Mouse (Mus musculus) layer of hippocampus, adult 8-10 months (tissue): ENCODE measurements at regions not wholly inside any gene's neighbourhood (a gene's known extent, or its start where the extent isn't known, plus 50 kb on each side); places are given as distances from the start of the nearest gene placed in this dataset.
"Not testable (repeated sequence)": the region's sequence is repeated elsewhere in the genome, so short reads cannot be mapped to it uniquely, and the experiment has no call there.

Experiments
- DNase-seq, 2 experiments: peaks; one replicate each; pipeline ENCODE4 v3.0.0; 2022; ENCODE audit warnings: low spot score in 2 of 2

DNA sequence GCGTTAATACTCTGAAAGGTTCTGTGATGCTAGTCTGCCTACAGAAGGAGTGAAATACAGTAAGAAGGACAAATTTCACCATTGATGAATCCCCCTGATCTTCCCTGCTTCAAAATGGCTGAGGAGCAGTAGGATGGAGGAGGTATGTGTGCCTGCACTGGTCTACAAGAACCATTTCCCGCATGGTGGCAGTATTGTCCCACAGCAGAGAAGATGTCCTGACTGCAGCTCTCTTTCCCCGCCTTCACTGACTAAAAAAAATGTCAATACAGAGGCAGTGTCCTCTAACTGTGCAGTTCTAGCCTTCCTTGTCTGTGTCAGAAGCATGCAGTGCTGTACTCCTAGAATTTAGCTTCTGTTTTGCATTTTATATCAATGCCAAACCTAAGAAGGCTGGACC, 174.6 kb upstream of the Olfr1324 start:
- peak in 1 of 2 experiments; percentile 94 for DNase-seq

DNA sequence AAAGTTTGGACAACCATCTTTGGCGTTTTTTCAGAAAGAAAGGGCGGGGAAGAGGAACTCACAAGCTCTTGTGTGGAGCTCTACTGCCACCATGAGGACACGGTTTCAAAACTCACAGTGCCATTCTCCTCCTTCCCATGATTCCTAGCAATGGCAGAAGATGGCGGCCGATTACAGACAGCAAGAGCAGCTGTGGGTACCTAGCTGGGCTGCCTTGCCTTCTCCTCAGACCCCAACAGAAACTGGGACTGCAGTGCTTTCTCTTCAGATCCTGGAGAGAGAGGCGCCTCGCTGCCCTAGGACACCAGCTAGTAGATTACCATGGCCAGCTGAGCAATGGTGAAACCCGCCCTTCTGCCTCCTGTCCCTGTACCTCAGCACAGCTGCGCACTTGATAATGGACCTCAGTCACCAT, 174.2 kb upstream of the Olfr1324 start:
- DNase-seq = peak in 1 of 2 experiments; percentile 69

DNA sequence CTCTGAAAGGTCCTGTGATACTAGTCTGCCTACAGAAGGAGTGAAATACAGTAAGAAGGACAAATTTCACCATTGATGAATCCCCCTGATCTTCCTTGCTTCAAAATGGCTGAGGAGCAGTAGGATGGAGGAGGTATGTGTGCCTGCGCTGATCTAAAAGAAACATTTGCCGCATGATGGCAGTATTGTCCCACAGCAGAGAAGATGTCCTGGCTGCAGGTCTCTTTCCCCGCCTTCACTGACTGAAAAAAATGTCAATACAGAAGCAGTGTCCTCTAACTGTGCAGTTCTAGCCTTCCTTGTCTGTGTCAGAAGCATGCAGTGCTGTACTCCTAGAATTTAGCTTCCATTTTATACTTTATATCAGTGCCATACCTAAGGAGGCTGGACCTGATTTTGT, 172.0 kb upstream of the Olfr1324 start:
- peak in 1 of 2 experiments; percentile 92 for DNase-seq

DNA sequence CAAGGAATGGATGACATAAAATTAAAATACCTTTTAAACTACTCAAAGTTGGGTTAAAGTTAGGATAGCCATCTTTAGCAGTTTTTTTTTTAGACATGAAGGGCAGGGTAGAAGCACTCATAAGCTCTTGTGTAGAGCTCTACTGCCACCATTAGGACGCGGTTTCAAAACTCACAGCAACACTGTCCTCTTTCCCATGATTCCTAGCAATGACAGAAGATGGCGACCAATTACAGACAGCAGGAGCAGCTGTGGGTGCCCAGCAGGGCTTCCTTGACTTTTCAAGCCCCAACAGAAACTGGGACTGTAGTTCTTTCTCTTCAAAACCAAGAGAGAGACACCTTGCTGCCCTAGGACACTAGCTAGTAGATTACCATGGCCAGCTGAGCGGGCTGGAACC, 171.5 kb upstream of the Olfr1324 start:
- DNase-seq = peak in 1 of 2 experiments; percentile 86

DNA sequence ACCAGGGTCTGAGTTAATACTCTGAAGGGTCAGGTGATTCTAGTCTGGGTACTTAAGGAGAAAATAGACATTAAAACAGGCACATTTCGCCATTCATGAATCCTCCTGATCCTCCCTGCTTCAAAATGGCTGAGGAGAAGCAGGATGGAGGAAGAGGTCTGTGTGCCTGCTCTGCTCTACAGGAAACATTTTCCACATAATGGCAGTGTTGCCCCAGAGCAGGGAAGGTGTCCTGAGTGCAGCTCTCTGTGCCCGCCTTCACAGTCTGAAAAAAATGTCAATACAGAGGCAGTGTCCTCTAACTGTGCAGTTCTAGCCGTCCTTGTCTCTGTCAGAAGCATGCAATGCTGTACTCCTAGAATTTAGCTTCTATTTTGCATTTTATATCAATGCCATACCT, 169.3 kb upstream of the Olfr1324 start:
- not testable (repeated sequence) for DNase-seq

DNA sequence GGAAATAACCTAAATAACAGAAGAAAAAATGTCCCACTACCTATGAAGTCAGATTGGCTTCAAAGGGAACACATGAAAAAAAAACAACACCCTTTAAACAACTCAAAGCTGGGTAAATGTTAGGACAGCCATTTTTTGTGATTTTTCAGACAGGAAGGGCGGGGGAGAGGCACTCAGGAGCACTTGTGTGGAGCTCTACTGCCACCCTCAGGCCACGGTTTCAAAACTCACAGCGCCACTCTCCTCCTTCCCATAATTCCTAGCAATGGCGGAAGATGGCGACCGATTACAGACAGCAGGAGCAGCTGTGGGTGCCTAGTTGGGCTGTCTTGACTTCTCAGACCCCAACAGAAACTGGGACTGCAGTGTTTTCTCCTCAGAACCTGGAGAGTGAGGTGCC, 168.8 kb upstream of the Olfr1324 start:
- DNase-seq = peak in 1 of 2 experiments; percentile 74

DNA sequence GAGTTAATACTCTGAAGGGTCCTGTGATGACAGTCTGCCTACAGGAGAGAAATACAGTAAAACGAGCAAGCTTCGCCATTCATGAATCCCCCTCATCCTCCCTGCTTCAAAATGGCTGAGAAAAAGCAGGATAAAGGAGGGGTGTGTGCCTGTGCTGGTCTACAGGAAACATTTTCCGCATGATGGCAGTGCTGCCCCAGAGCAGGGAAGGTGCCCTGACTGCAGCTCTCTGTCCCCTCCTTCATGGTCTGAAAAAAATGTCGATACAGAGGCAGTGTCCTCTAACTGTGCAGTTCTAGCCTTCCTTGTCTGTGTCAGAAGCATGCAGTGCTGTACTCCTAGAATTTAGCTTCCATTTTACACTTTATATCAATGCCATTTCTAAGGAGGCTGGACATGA, 166.7 kb upstream of the Olfr1324 start:
- not testable (repeated sequence) for DNase-seq

DNA sequence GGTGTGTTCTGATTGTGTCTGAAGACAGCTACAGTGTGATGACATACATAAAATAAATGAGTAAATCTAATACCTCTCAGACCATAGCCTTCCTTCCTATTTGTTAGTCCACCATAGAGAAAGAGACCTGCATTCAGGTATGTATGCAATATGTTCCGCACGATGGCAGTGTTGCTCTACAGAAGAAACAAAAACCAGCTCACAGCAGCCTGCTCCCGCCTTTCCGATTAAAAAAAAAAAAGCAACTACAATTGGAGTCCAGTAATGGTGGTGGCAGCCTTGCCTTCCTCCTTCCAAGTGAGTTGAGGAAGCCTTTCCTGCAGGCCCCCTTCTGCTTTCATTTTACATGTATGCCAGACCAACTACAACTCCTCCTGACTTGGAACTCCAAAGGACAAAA, 163.2 kb upstream of the Olfr1324 start:
- peak in 1 of 2 experiments; percentile 52 for DNase-seq

DNA sequence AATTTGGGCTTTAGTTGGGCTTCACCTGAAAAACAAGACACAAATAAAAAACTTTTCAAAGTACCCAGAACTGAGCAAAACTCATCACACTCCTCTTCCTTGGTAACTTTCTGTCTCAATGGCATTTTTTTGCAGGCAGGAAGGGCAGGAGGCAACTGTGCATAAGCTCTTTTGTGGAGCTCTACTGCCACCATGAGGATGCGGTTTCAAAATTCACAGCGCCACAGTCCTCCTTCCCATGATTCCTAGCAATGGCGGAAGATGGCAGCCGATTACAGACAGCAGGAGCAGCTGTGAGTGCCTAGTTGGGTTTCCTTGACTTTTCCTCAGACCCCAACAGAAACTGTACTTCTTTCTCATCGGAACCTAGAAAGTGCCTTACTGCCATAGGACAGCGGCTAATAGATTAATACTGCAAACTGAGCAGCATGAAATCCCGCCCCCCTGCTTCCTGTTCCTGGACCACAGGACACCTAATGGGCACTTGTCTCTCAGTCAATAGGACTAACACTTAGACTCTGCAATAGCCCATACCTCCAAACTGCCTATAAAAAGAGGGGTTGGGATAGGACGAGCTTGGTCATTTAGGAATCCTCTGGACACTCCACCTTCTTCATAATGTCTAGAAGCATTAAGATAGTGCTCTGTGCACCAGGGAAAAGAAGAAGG, 162.5 kb upstream of the Olfr1324 start:
- DNase-seq = peak in 1 of 2 experiments; percentile 78

DNA sequence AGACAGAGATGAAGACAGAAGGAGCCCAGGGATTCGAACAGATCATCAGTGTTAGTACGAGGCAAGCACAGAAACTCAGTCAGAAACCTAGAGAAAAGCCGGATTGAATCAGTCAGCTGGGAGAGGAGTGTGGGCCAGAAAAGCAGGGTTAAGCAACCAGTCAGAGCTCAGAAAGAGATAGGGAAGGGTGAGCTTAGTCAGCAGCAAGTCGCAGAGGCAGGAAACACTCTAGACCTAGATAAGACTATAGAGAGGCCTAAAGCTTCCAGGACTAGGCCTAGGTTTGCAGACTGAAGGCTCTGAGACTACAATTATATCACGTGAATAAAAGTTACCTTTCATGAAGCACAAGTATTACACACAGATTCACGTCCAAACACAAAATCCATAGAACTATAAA, 160.6 kb upstream of the Olfr1324 start:
- no peak for DNase-seq

DNA sequence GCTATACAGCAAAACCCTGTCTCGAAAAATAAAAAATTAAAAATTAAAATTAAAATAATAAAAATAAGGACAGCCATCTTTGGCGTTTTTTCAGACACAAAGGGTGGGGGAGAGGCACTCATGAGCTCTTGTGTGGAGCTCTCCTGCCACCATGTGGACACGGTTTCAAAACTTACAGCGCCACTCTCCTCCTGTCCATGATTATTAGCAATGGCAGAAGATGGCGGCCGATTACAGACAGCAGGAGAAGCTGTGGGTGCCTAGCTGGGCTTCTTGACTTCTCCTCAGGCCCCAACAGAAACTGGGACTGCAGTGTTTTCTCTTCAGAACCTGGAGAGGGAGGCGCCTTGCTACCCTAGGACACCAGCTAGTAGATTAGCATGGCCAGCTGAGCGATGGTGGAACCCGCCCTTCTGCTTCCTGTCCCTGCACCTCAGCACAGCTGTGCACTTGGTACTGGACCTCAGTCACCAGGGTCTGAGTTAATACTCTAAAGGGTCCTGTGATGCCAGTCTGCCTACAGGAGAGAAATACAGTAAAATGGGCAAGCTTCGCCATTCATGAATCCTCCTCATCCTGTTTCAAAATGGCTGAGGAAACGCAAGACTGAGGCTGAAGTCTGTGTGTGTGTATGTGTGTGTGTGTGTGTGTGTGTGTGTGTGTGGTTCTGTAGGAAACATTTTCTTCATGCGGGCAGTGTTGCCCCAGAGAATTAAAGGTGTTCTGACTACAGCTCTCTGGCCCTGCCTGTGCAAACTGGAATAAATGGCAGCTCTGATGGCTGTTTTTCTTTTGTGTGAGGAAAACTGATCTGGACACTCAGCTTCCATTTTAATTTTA, 155.7 kb upstream of the Olfr1324 start:
- peak in 1 of 2 experiments; percentile 55 for DNase-seq

DNA sequence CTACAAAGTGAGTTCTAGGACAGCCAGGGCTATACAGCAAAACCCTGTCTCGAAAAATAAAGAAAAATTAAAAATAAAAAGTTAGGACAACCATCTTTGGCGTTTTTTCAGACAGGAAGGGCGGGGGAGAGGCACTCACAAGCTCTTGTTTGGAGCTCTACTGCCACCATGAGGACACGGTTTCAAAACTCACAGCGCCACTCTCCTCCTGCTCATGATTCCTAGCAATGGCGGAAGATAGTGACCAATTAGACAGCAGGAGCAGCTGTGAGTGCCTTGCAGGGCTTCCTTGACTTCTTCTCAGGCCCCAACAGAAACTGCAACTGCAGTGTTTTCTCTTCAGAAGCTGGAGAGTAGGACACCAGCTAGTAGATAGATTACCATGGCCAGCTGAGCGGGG, 151.9 kb upstream of the Olfr1324 start:
- DNase-seq = peak in 1 of 2 experiments; percentile 79

DNA sequence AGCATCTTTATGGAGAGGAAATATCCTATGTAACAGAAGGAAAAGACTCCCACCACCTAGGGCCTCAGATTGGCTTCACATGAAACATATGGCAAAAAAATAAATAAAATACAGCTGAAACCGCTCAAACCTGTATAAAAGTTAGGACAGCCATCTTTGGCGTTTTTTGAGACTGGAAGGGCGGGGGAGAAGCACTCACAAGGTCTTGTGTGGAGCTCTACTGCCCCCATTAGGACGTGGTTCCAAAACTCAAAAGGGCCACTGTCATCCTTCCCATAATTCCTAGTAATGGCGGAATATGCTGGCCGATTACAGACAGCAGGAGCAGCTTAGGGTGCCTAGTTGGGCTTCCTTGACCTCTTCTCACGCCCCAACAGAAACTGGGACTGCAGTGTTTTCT, 148.5 kb upstream of the Olfr1324 start:
- peak in 1 of 2 experiments; percentile 84 for DNase-seq

DNA sequence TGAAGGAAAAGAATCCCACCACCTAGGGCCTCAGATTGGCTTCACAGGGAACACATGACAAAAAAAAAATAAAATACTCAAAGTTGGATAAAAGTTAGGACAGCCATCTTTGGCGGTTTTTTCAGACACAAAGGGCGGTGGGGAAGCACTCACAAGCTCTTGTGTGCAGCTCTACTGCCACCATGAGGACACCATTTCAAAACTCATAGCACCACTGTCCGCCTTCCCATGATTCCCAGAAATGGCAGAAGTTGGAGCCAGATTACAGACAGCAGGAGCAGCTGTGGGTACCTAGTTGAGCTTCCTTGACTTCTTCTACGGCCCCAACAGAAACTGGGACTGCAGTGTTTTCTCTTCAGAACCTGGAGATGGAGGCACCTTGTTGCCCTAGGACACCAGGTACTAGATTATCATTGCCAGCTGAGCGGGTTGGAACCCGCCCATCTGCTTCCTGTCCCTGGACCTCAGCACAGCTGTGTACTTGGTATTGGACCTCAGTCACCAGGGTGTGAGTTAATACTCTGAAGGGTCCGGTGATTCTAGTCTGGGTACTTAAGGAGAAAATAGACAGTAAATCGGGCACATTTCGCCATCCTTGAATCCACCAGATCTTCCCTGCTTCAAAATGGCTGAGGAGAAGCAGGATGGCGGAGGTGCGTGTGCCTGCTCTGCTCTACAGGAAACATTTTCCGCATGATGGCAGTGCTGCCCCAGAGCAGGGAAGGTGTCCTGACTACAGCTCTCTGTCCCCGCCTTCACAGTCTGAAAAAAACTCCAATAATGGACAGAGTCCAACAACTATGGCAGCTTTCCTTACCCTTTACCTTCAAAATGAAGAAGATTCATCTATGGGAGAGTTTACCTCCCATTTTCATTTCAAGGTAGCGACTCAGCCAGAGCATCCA, 144.1 kb upstream of the Olfr1324 start:
- peak in 1 of 2 experiments; percentile 86 for DNase-seq

DNA sequence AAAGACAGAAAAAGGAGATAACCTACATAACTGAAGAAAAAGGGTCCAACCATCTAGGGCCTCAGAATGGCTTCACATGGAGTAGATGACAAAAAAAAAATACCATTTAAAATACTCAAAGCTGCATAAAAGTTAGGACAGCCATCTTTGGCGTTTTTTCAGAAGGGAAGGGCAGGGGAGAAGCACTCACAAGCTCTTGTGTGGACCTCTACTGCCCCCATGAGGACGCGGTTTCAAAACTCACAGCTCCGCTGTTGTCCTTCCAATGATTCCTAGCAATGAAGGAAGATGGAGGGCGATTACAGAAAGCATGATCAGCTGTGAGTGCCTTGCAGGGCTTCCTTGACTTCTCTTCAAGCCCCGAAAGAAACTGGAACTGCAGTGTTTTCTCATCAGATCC, 140.8 kb upstream of the Olfr1324 start:
- peak in 1 of 2 experiments; percentile 66 for DNase-seq

DNA sequence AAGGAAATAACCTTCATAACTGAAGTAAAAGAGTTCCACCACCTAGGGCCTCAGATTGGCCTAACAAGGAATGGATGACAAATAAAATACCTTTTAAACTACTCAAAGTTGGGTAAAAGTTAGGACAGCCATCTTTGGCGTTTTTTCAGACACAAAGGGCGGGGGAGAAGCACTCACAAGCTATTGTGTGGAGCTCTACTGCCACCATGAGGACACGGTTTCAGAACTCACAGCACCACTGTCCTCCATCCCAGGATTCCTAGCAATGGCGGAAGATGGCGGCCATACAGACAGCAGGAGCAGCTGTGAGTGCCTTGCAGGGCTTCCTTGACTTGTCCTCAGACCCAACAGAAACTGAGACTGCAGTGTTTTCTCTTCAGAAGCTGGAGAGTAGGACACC, 138.0 kb upstream of the Olfr1324 start:
- DNase-seq = peak in 1 of 2 experiments; percentile 71

DNA sequence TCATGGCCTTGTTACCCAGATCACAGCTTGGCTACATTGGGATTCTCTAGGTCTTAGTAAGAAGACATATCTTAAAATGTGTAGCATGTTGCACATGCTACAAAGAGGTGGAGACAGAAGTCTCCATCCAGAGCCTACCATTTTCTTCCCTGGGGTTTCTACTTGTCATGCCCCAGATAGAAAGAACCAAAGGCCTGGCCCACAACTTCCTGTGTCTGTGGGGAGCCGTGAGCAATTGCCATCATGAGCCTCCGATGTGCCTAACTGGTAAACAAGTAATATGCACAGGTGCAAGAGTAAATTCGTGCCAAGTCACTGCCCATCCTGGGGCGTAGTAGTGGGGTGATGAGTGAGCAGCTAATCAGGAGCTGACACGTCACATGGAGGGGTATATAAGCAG, 136.7 kb upstream of the Olfr1324 start:
- not testable (repeated sequence) for DNase-seq

DNA sequence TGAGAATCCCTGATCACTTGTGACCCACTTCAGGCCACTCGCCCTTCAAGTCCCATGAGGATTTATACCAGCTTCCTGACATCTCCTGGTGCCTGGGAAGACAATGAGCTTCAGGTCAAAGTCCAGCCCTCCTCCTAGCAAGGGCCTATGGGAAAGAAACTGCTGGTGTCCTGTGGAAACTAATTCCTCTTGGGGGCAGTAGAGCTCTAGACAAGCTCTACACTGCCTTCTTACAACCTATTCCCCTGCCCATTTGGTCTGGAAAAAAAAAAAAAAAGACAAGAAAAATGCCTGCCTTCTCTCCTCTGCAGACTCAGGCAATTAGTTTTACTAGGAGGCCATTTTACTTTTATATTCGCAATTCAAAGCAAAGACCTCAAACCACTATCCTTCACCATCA, 132.6 kb upstream of the Olfr1324 start:
- DNase-seq = peak in 1 of 2 experiments; percentile 71

DNA sequence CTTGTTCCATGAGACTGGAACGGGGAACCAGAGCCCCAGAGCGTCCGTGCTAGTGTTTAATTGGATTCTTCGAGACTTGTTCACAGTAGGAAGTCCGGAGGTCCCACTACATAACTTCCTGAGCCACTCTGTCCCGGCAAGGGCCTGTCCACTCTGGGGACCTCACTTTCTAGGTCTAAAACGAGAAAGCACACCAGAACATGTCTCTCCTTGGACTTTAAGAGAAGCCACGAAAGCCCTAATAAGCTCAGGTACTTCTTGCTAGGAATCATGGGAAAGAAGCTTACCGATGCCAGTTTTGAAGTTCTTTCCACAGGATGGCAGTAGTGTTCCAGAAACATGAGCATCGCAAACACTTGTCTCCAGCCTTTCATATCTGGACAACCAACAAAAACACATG, 122.0 kb upstream of the Olfr1324 start:
- peak in 1 of 2 experiments; percentile 75 for DNase-seq

DNA sequence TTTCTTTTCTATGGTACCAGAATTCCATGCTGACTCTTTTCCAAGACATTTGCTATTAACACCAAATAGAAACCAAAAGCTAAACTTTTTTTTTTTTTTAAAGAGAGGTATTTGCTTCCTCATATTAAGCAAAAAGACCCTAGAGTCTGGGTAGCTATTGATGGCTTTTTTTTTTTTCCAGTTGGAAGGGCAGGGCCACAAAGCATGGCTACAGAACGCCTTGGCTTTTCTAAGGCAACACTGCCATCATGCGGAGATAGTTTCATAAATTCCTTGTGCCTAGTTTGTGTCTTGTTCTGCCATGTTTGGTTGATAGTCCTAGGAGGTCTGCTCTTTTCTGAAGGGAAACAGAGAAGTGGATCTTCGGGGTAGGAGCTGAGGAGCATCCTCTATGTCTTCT, 121.4 kb upstream of the Olfr1324 start:
- DNase-seq = peak in 1 of 2 experiments; percentile 88

DNA sequence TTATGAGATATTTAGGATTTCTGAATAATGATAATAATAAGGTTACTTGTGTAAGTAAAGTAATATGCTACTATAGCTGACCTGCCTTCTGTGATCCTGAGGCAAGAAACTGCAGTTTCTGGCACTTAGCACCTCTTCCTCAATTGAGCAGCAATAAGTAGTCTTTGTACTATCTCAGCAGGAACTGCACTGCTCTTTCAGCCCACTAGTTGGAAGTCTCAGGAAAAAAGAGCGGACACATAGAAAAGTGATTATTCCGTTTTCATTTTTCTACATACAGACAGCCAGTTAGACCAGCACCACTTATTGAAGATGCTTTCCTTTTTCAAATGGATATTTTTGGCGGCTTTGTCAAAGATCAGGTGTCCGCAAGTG, 109.5 kb upstream of the Olfr1324 start:
- DNase-seq = not testable (repeated sequence)
